Mouse (Mus musculus) midbrain, embryonic 13.5 days (tissue): Measurements from ENCODE around the gene Olfr1306. TPM values are rescaled to one million over a fixed set of nuclear protein-coding genes. Genes with fewer than 3 reads are reported as not detected.

Experiments used
- ATAC-seq: fragments of 200-750 bp; cut with Nextera tagmentation; 2 replicates; pipeline ENCODE4 v1.8.0; 2017; ENCODE audit warnings: mild to moderate bottlenecking, moderate TSS enrichment, moderate library complexity
- H3K27ac ChIP-seq: fragments of 300-500 bp; sonication (generic); 2 replicates; pipeline ENCODE4 v1.5.1; 2015; ENCODE audit warnings: inconsistent platforms, mild to moderate bottlenecking, moderate library complexity
- H3K27me3 ChIP-seq: fragments of 300-500 bp; sonication (generic); 2 replicates; pipeline ENCODE4 v1.6.1; 2015; ENCODE audit warnings: mild to moderate bottlenecking, inconsistent platforms
- H3K36me3 ChIP-seq: fragments of 300-500 bp; sonication (generic); 2 replicates; pipeline ENCODE4 v1.6.1; 2015; ENCODE audit warnings: mild to moderate bottlenecking, inconsistent platforms
- H3K4me1 ChIP-seq: fragments of 300-500 bp; sonication (generic); replicated peaks from 2 replicates; pipeline ENCODE4 v1.6.1; 2015; ENCODE audit warnings: inconsistent platforms
- H3K4me2 ChIP-seq: fragments of 300-500 bp; sonication (generic); replicated peaks from 2 replicates; pipeline ENCODE4 v1.6.1; 2015; ENCODE audit warnings: moderate library complexity, mild to moderate bottlenecking, inconsistent platforms
- H3K4me3 ChIP-seq: fragments of 300-500 bp; sonication (generic); replicated peaks from 2 replicates; pipeline ENCODE4 v1.5.1; 2015; ENCODE audit warnings: mild to moderate bottlenecking, inconsistent platforms
- H3K9ac ChIP-seq: fragments of 300-500 bp; sonication (generic); replicated peaks from 2 replicates; pipeline ENCODE4 v1.6.1; 2015; ENCODE audit warnings: mild to moderate bottlenecking, inconsistent platforms
- H3K9me3 ChIP-seq: fragments of 300-500 bp; sonication (generic); 2 replicates; pipeline ENCODE4 v1.6.1; 2016; ENCODE audit warnings: mild to moderate bottlenecking, inconsistent platforms
- WGBS: fragments of 180-500 bp; shearing (Covaris S2); methylation state at CpG from one replicate; pipeline ENCODE4 v1.1.7; 2015; 5-methylcytosine and 5-hydroxymethylcytosine counted together
- polyA plus RNA-seq: library from polyadenylated mRNA; unstranded; fragments of >200 nt; fragmentation: Nextera tagmentation; extraction: Ambion mirVana; gene quantifications from 2 replicates; pipeline ENCODE4 v1.2.1, GENCODE M21; 2015

The Olfr1306 gene
- polyA plus RNA-seq: not detected in 2 replicates

GRCm38 (mm10) chr2:111916171-111916570, at the start of gene Olfr1306:
Olfr1306 (minus strand) TSS chr2:111916271.
- Histone ChIP-seq H3K36me3 (no peaks in the 10 kb centered on the region), H3K4me3 (no peak within 1 kb of the TSS), H3K4me1 (no peaks in the 10 kb centered on the region), H3K9me3 (0 out of 2 replicates have a peak, but pooled peaks cover 3% of the 10 kb centered on the region), H3K27me3 (no peaks in the 10 kb centered on the region), H3K4me2 (no peak within 1 kb of the TSS), H3K27ac (no peak within 1 kb of the TSS), H3K9ac (no peak within 1 kb of the TSS)
- ATAC-seq: no peak
- 78% methylated on average over 1 of the region's 1 CpGs for WGBS

GRCm38 (mm10) chr2:111964844-111965243, 48.8 kb upstream of the Olfr1306 start, which contains the start of gene Olfr1308:
Olfr1308 (minus strand) TSS chr2:111964944.
- H3K9me3 ChIP-seq: no peaks in the 10 kb centered on the region
- no peak within 1 kb of the TSS for H3K4me2 ChIP-seq
- no peak for ATAC-seq
- H3K4me1 ChIP-seq: no peaks in the 10 kb centered on the region
- no peaks in the 10 kb centered on the region for H3K27me3 ChIP-seq
- no peak within 1 kb of the TSS for H3K9ac ChIP-seq
- no peak within 1 kb of the TSS for H3K27ac ChIP-seq
- WGBS: 57% methylated on average over 1 of the region's 1 CpGs
- H3K36me3 ChIP-seq: no peaks in the 10 kb centered on the region
- no peak within 1 kb of the TSS for H3K4me3 ChIP-seq

- no peak for ATAC-seq
- no peak within 1 kb of the TSS for H3K9ac ChIP-seq
- H3K4me2 ChIP-seq: no peak within 1 kb of the TSS
- H3K9me3 ChIP-seq: no peaks in the 10 kb centered on the region
- H3K36me3 ChIP-seq: no peaks in the 10 kb centered on the region
- H3K4me3 ChIP-seq: no peak within 1 kb of the TSS
- no peak within 1 kb of the TSS for H3K27ac ChIP-seq
- WGBS: 81% methylated on average over 1 of the region's 1 CpGs
- H3K4me1 ChIP-seq: no peaks in the 10 kb centered on the region
- no peaks in the 10 kb centered on the region for H3K27me3 ChIP-seq
Observed at GRCm38 (mm10) chr2:111949340-111949739, 33.3 kb upstream of the Olfr1306 start, which contains the start of gene Olfr1307. Olfr1307 (minus strand) TSS chr2:111949440.

GRCm38 (mm10) chr2:111877049-111877448, 39.0 kb downstream of the Olfr1306 start, which contains the start of gene Olfr1305:
Olfr1305 (minus strand) TSS chr2:111877149.
- H3K4me2 ChIP-seq: no peak within 1 kb of the TSS
- 95% methylated on average over 2 of the region's 2 CpGs for WGBS
- no peak within 1 kb of the TSS for H3K27ac ChIP-seq
- H3K9me3 ChIP-seq: no peaks in the 10 kb centered on the region; the same call in 1 of the 2 replicates
- H3K4me3 ChIP-seq: no peak within 1 kb of the TSS
- no peak for ATAC-seq
- H3K27me3 ChIP-seq: no peaks in the 10 kb centered on the region
- no peaks in the 10 kb centered on the region for H3K4me1 ChIP-seq
- H3K9ac ChIP-seq: no peak within 1 kb of the TSS
- H3K36me3 ChIP-seq: no peaks in the 10 kb centered on the region

Other genes starting within 250 kb of the Olfr1306 start
- gene Olfr1301, start 165.3 kb downstream of the Olfr1306 start, polyA plus RNA-seq: not detected in 2 replicates
- not detected in 2 replicates for gene Olfr1302, start 138.8 kb downstream of the Olfr1306 start, polyA plus RNA-seq
- not detected in 2 replicates for gene Olfr1303, start 95.9 kb downstream of the Olfr1306 start, polyA plus RNA-seq
- not detected in 2 replicates for gene Olfr1305, start 39.1 kb downstream of the Olfr1306 start, polyA plus RNA-seq
- gene Olfr1307, start 33.2 kb upstream of the Olfr1306 start, polyA plus RNA-seq: 0.01 TPM in 1 of 2 replicates, not detected in the other
- not detected in 2 replicates for gene Olfr1308, start 48.7 kb upstream of the Olfr1306 start, polyA plus RNA-seq
- gene Olfr1309, start 74.0 kb upstream of the Olfr1306 start, polyA plus RNA-seq: not detected in 2 replicates
- not detected in 2 replicates for gene Olfr1310, start 96.4 kb upstream of the Olfr1306 start, polyA plus RNA-seq
- not detected in 2 replicates for gene Olfr1311, start 108.1 kb upstream of the Olfr1306 start, polyA plus RNA-seq
- not detected in 2 replicates for gene Olfr1312, start 134.0 kb upstream of the Olfr1306 start, polyA plus RNA-seq
- gene Olfr1313, start 161.6 kb upstream of the Olfr1306 start, polyA plus RNA-seq: not detected in 2 replicates
- not detected in 2 replicates for gene Olfr1314, start 180.5 kb upstream of the Olfr1306 start, polyA plus RNA-seq
- gene Olfr1315-ps1, start 199.2 kb upstream of the Olfr1306 start, polyA plus RNA-seq: not detected in 2 replicates
- gene Olfr1316, start 218.7 kb upstream of the Olfr1306 start, polyA plus RNA-seq: not detected in 2 replicates
- gene Olfr1317, start 224.1 kb upstream of the Olfr1306 start, polyA plus RNA-seq: not detected in 2 replicates
- not detected in 2 replicates for gene Olfr1318, start 237.9 kb upstream of the Olfr1306 start, polyA plus RNA-seq